Mouse (Mus musculus) gastrocnemius, postnatal 14 days (tissue): ENCODE data around the gene Kif13a. TPM values are rescaled to one million over a fixed set of nuclear protein-coding genes. Genes with fewer than 3 reads are reported as not detected.

Source experiments
- DNase-seq: peaks from one replicate; pipeline ENCODE4 v3.0.0; 2021; ENCODE audit warnings: mixed read lengths
- intact Hi-C: fragments of 180-260 bp; cut with DNase I; formaldehyde crosslinking; loops from one replicate; pipeline ENCODE4 v1.15.1; 2025; ENCODE audit warnings: low total_unique reads
- total RNA-seq, 2 experiments: library from RNA; stranded (reverse); gene quantifications; 2 replicates each; pipeline ENCODE4 v1.2.3; 2021

The Kif13a gene
- total RNA-seq, 2 experiments from 2014 or later: 56.0 to 56.5 TPM

DNA sequence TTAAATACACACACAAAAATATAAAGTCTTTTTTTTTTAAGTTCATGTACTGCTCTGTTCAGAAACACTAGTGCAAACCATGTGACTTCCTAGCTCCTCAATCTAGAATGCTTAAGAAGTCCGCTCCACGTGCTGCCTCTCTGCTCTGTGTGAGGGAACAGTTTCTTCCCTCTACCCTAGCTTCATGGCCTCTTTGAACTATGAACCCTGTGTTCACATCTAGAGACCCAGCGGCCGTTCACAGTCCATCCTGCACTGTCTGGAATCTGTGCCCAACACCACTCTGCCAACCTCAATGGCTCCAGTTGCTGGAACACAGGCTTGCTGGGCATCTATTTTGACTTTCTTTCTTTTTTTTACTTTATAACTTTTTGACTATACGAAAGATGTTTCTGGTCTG lies 75.2 kb downstream of the Kif13a start:
- no peak for DNase-seq
- intact Hi-C loops: loop anchor here (10.0 kb wide), 1 partner anchor 60 kb away; no protein-coding TSS in a partner anchor

DNA sequence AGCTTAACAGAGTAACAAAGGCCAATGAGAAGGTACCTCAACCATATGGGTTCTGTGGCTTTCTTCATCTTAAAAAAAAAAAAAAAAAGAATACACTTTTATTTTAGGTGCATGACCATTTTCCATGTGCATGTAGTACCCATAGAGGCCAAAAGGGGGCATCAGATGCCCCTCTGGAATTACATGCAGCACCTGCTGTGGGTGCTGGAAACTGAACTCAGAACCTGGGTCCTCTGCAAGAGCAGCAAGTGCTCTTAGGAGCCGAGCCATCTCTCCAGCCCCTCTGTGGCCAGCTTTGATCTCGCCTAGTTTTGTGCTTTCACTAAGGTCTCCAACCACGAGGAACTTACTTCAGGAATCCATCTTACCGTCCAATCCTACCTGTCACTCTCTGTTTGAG lies 77.2 kb downstream of the Kif13a start:
- DNase-seq: no peak
- intact Hi-C loops: loop anchor here (10.0 kb wide), 1 partner anchor 62 kb away; no protein-coding TSS in a partner anchor

DNA sequence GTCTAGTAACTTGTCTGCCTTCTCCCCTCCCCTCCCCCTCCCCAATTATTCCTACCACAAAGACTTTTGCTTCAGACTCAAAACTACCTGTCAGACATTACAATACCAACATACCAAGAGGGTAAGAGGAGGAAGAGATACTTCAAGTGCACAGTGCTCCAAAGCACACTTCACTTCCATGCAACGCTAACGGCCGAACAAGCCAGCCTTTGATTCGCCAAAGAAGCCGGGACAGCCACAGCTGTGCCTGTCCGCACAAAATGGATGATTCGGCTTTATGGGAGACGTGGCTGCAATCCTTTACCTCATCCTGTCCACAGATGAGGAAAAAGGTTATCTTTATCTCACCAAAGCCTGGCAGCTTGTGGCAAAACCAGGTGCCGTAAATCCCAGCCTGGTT lies 84.2 kb downstream of the Kif13a start:
- no peak for DNase-seq
- intact Hi-C loops: no loop called here

DNA sequence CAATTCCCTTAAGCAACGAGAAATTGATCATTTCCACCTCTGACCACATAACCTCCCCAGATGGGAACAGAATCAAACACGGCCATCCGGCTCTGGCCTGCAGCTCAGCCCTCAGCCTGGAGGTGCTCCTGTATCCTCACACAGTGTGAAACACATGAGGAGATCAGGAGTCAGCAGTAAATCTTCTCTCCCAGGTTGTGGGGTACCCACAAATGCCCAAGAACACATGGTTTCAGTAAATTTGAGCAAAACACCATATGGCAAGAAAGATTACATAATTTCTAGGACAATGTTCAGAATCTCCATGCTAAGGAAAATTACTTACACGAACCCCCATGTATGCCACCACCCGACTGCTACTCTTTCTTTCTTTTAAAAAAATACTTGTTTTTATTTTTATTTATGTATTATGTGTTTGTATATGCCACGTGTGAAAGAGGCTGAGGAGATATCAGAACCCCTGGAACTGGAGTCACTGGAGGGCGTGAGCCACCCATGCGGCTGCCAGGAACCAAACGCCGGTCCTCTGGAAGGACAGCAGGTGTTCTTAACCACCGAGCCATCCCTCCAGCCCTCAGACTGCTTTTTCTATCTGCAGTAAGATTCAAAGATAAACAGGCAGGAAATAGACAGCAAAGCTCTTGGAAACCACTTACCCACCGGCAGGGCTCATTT lies 85.0 kb downstream of the Kif13a start:
- intact Hi-C loops: no loop called here
- DNase-seq: no peak

DNA sequence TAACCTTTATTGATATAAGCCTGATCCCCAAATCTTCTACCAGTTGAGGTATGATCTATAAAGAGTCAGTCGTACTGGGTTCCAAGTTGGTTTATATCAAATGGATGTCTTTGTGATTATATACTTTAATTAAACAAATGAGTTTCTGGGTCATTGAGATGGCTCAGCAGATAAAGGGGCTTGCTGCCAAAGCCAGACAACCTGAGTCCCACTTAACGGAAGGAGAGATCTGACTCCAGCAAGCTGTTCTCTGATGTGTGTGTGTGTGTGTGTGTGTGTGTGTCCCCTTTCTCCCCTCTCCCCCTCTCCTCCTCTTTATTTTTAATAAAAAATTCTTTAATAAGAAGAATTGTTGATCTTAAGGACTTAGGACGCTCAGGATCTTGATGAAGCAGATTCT lies 86.0 kb downstream of the Kif13a start:
- no peak for DNase-seq
- intact Hi-C loops: no loop called here

DNA sequence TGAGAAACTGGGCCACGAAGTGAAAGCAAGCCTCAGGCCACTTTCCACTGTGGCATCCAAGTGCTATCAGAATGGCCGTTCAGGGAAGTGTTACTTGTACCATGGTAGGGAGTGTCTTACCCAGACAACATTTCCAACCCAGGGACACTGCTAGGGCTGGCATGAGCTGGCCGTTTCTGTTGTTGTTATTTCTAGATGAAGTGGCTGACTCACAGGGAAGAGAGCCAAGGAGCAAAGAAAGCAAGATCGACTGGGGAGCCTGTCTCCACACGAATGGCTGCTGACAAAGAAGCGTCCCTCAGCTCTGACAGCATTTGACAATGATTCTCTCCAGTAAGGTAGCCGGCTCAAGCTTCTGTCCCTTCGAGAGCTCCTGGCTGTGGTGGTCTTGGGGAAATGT lies 87.5 kb downstream of the Kif13a start:
- no peak for DNase-seq
- intact Hi-C loops: no loop called here

DNA sequence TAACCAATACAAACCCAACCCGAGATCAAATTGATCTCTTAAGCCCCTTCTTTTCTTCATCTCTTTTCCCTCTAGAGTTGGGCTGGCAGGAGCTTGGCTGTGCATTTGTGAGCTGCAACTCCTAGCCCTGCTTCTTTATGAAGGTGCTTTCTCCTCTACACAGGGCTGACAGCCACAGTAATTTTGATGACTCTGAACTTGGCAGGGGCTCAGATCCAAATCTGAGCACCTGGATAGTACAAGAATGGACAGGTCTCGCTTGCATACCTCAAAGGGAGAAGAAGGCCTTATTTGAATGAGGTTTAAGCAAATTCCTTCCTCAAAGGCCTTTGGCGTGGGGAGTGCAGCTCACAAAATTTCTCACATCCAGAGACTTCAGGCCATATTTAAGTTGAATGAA lies 88.0 kb downstream of the Kif13a start:
- no peak for DNase-seq
- intact Hi-C loops: no loop called here

DNA sequence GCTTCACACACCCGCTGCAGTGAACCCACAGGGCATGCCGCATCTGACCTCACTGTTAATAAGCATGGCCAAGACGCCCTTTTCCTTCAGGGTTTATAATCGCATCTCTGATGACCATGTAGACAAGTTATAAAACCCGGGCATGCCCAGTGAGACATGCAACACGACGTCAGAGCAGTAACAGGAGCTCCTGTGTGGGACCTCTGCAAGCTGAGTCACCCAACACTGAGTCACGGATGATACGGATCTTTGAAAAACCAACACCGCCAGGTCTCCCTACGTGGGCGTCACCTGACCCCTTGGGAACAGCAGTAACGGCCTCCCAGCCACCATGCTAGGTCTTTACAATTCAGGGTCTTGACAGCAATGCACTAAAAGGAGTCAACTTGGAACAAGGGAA lies 89.0 kb downstream of the Kif13a start:
- intact Hi-C loops: no loop called here
- DNase-seq: no peak

DNA sequence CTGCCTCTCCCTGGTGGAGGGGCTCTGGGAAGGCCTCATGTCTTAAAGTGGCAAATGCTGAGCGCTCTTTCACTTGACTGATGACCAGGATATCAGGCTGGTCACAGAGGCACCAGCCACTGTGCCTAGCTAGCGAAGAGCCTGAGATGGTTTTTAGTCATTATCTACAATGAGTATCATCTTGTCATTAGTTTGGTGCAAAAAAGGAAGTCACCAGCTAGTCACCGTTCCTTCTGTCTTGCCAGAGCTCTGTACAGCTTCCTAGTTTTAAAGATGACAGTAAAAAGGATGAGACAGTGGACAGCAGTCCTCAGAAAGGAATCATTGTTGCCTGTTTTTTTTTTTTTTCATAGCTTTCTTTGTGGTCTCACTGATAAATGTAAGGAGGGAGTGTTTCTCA lies 90.4 kb downstream of the Kif13a start:
- intact Hi-C loops: no loop called here

DNA sequence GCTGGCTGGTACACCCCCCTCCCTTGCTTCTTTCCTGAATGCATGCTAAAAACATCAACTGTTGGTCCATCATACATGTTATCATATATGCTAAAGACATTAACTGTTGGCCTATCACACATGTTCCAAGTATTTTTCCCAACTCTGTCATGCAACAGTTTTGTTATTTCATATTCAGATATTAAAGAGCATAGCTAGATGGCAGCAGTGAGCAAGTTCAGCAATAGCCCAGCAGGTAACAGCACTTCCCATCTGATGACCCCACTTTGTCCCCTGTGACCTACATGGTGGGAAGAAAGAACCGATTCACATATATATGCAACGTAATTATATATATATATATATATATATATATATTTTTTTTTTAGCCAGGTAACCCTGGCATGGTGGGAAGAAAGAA lies 91.1 kb downstream of the Kif13a start:
- intact Hi-C loops: no loop called here
- no peak for DNase-seq

More for the DNA sequence above, 90.4 kb downstream of the Kif13a start:
- DNase-seq: no peak

DNA sequence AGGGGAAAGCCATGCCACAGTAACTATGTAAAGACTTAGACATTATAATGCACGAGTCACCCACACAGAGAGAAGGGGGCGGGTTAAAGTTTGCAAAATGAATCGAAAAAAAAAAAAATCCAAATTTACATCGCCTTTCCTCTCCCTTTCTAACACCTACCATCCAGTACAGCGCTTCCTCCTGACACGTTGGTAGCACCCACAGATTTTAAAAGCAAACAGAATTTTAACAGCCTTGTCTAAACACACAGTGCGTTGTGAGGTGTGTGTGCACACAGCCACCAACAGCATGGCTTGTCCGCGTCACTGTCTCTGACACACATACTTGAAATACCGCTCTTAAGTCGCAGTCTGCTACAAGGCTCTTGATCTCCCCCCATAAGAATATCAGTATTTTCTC lies 94.3 kb downstream of the Kif13a start:
- intact Hi-C loops: no loop called here
- no peak for DNase-seq

DNA sequence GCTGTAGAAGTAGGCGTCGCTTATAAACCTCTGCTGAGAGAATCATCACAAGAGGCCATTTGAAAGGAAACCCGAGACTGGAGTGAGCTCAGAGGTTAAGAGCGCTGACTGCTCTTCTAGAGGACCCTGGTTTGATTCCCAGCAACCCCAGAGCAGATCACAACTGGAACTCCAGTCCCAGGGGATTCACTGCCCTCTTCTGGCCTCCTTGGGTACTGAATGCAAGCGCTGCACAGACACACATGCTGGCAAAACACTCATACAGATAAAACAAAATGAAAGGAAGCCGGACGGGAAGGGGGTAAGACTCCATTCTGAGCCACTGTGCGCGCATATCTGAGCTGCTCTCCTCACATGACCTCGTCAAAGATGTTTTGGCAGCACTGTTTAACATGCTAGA lies 94.9 kb downstream of the Kif13a start:
- intact Hi-C loops: no loop called here
- DNase-seq: no peak

DNA sequence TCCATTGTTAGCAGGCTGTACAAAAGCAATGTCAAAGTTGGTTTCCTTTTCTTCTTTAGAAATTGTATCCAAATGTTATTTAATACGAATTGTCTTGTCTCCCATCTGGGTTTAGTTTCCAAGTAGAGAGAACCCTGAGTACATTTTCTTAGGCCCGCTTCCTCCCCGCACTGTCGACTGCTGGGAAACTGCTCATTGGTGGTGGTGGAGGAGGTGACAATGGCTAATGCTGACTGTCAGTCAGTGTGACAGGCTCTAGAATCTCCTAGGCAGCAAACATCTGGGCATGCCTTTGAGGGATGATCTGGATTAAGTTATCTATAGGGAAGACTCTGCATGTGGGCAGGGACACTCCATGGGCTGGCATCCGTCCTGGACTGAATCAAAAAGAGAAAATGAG lies 96.1 kb downstream of the Kif13a start:
- DNase-seq: no peak
- intact Hi-C loops: no loop called here

DNA sequence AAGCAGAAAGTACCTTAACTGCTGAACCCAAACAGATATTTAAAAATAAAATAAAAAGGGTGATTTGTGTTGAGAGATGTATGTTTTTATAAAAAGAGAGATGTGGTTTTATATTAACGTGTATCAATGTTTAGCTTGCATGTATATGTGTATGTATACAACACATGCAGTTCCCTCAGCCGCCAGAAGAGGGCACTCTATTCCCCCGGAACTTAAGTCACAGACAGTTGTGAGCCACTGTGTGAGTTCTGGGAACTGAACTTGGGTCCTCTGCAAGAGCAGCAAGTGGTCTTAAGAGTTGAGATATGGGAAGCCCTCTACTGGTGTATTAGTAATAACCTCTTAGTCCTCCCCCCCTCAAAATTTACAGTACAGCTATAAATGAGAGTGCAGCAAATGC lies 96.7 kb downstream of the Kif13a start:
- intact Hi-C loops: no loop called here
- no peak for DNase-seq

DNA sequence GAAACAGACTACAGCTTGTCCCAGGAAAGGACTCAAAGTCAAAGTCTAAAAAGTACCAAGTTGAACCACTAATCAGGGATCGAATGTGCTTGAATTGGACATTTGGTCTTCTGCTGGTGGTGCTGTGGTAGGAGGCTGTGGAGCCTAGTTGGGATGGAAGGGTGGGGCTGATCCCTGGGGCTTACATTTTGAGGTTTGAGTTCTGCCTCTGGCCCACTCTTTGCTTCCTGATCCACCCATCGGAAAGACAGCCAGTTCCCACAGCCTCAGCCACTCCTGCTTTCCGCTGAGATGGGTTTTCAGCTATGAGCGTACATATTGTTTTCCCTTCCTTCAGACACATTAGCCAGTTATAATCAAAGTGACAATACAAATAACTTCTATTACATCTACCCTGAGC lies 106.4 kb downstream of the Kif13a start:
- intact Hi-C loops: no loop called here
- no peak for DNase-seq

DNA sequence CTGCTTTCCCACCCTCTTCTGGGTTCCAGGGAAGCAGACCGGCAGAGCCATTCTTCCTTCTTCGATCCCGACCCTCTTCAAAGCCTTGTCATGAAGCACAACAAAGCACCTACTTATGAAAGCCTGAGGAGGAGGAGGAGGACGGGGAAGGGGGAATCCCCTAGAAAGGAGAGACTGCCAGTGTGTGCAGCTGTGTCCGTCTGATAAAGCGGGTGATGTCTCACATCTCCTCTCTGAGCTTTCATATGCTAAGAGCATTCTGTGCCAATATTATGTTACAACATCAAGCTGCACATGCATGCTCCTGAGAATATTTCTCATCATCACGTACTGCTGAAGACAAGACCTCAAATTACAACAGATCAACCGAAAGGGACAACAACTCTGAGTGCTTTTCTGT lies 107.5 kb downstream of the Kif13a start:
- no peak for DNase-seq
- intact Hi-C loops: no loop called here

DNA sequence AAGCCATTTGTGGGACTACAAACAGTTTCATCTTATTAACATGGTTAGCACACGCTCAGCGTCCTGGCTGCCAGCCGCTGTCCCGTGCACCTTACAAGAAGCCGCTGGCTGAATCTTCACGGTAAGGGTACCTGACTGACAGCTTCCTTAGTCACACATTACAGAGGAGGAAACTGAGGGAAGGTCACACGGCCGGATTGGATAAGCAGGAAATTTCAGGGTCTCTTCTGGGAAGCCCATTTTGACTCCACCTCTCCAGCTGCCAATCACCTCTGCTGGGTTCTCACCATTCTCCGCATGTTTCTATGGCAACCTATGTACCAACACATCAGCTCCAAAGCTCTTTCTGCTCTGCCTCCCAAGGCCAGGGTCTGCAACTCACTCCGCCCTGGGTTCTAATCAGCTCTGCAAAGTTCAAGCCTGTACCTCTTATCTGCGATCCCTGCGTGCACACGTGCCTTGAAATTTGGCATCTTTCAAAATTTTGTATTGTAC lies 109.9 kb downstream of the Kif13a start:
- intact Hi-C loops: no loop called here
- DNase-seq: no peak

DNA sequence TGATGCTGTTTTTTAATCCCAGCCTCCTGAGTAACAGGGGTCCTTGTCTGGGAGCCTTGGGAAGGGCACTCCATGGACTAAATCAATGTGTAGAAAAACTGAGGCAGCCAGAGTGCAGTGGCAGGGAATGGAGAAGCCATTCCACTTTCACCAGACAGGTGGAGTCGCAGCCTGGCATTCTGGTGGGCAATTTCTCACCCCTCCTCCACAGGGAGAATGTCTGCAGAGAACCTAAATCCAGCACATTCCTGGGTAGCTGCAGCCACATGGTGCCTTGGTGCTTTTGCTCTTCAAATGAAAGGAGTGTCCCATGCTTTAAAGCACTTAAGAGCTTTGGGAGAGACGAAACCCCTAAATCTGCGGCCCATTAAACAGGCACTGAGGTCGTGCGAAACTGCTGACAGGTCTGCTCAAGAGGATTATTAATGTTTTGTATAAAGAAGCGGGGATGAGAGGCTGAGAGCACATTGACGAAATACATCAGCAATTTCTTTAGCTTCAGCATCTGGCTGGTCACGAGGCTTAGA lies 110.4 kb downstream of the Kif13a start:
- DNase-seq: no peak
- intact Hi-C loops: no loop called here

DNA sequence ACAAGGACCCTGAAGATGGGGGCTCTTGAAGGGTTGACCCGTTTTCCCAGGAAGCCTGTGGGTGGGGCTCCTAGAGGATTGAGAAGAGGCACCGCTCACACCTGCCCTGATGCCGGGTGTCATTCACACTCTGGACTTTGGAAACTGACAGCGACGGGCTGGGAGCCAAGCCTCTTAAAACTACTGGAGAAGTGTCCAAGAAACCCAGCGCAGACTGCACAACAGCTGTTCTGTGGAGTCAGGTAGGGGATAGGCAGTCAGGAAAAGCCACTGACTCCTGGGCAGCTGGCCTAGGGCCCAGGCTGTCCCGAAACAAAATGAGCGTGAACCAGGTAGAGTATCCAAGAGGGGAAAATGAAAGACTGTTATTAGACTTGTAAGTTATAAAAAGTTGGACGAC lies 111.3 kb downstream of the Kif13a start:
- intact Hi-C loops: no loop called here
- peak; percentile 60 for DNase-seq

DNA sequence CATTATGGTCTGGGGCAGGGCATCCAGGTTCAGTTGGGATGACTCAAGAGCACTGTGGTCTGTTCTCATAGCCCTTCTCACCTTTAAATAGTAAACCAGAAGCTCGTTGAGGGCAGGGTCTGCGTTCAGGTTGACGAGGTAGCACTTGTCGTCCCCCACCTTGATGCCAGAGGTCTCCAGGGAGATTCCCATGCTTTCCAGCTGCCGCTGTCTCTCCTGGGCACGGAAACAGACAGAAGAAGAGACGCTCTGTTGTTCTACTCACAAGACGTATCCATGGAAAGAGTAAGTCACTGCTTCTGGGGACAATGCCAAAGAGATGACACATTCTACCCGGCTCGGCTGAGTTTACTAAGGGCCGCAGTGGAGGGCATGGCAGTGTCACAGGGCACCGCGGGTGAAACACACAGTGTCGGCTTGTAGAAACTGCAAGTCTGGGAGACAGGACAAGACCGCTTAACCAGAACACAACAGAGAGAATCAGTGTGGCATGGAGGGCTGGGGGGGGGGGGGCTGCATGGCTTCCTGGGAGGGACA lies 117.0 kb downstream of the Kif13a start:
- peak; percentile 28 for DNase-seq
- intact Hi-C loops: no loop called here

DNA sequence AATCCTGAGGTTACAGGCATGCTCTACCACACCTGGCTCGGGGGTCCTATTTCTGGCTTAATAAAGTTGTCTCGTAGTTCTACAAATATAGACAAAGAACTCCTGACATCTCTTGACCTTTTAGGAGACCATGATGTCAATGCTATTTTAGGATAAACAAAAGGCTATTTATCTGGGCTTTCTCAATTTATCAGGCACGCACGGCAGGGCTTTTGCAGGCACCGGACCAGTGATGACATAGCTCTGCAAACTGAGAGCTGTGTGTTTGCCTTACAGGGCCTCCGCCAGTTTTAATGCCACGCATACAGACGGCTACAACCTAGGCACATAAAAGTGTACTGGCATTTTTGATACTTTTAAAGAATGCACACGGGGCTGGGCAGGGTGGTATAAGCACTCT lies 118.0 kb downstream of the Kif13a start:
- intact Hi-C loops: no loop called here

More for the DNA sequence above, 118.0 kb downstream of the Kif13a start:
- DNase-seq: no peak
